Mouse (Mus musculus): ENCODE results near the gene Sugp2. TPM values are rescaled to one million over a fixed set of nuclear protein-coding genes. Genes with fewer than 3 reads are reported as not detected.

Sugp2 gene
- total RNA-seq, 1 experiment from 2014 or later: 39.7 TPM

DNA sequence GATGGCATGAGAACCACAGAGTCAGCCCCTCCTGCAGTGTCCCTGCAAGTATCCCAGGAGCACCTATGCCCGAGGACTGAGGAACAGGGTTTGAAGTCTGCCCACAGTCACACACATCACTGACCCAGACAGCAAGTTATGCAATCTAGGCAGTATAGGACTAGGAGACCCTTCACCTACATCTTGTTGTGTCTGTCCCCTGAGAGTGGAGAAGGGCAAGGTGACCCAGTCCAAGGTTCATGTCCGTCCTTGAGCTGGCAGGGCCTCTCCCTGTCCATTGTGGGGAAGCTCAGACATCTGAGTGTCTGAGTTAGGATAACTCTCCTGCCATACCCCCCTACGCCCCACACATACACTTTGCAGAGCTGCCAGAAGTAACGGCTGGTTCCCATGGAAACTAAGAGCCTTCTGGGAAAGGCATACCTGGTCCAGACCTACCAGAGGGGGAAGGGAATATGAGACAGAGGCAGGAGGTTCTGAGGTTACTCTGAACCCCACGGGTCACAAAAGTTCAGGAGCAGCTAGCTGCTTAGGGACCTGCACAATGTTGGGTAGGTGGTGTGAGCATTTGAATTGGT lies 14.8 kb upstream of the Sugp2 start:
- no peak for ATAC-seq (ENCODE audit: extremely low read depth, insufficient number of reproducible peaks, low FRiP score, poor library complexity, severe bottlenecking)

- ATAC-seq (ENCODE audit: extremely low read depth, insufficient number of reproducible peaks, low FRiP score, poor library complexity, severe bottlenecking): no peak
Observed at GRCm38 (mm10) chr8:70220236-70220840, 13.7 kb upstream of the Sugp2 start.

GRCm38 (mm10) chr8:70220911-70221310 lies 13.1 kb upstream of the Sugp2 start:
- ATAC-seq (ENCODE audit: extremely low read depth, insufficient number of reproducible peaks, low FRiP score, poor library complexity, severe bottlenecking): no peak

GRCm38 (mm10) chr8:70222041-70222440 lies 12.0 kb upstream of the Sugp2 start:
- ATAC-seq (ENCODE audit: extremely low read depth, insufficient number of reproducible peaks, low FRiP score, poor library complexity, severe bottlenecking): no peak

DNA sequence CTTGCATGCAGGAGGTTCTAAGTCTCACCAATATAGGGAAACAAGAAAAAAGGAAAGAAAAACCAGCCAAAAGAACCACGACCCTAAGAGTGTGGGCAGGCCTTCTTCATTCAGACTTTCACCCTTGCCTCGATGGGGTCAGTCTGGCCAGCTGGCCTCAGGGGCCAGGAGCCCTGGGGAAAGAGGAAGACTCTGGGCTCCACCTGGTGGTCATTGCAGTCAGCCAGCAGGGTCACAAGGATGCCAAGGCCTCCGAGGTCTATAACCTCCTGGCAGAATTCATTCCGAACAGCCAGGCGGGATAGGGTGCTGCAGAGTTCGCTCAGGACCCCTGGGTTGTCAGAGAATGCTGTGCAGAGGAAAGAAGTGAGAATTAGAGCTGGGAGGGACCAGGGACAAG lies 10.7 kb upstream of the Sugp2 start:
- no peak for ATAC-seq (ENCODE audit: extremely low read depth, insufficient number of reproducible peaks, low FRiP score, poor library complexity, severe bottlenecking)

GRCm38 (mm10) chr8:70227997-70228396 lies 6.0 kb upstream of the Sugp2 start:
- ATAC-seq (ENCODE audit: extremely low read depth, insufficient number of reproducible peaks, low FRiP score, poor library complexity, severe bottlenecking): no peak

- no peak for ATAC-seq (ENCODE audit: extremely low read depth, insufficient number of reproducible peaks, low FRiP score, poor library complexity, severe bottlenecking)
Observed at GRCm38 (mm10) chr8:70230837-70231236, 3.2 kb upstream of the Sugp2 start.

DNA sequence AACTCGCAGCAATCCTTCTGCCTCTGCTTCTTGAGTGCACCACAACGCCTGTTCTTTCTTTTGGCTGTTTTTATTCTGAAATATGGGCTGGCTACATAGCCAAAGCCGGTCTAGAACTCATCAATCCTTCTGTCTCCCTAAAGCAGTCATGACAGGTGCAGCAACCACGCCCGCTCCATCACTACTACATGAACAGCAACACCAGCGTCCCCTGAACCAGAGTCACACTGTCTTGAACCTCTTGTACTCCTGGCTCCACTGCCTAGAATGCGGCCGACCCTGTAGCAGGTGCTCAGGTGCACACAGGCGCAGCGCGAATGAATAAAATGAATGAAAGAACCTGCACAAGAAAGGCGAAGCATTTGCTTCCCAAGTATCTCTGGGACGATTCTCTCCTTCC lies 420 bp upstream of the Sugp2 start:
- ATAC-seq (ENCODE audit: extremely low read depth, insufficient number of reproducible peaks, low FRiP score, poor library complexity, severe bottlenecking): no peak

DNA sequence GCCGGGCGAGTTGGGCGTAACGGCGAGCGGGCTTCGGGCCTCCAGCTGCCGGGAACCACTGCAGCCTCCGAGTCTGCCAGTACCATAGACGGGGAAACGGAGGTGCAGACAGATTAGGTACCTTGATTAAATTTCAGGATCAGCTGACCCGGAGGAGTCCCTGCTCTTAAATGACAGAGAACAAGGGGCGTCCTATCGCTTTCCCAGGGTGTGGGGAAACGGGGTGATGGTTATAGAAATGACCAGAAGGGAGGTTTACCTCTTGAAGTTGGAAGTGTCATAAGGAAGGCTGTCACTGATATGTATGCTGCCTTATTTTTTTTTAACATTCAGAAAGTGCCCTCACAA lies 729 bp downstream of the Sugp2 start:
- no peak for ATAC-seq (ENCODE audit: extremely low read depth, insufficient number of reproducible peaks, low FRiP score, poor library complexity, severe bottlenecking)

DNA sequence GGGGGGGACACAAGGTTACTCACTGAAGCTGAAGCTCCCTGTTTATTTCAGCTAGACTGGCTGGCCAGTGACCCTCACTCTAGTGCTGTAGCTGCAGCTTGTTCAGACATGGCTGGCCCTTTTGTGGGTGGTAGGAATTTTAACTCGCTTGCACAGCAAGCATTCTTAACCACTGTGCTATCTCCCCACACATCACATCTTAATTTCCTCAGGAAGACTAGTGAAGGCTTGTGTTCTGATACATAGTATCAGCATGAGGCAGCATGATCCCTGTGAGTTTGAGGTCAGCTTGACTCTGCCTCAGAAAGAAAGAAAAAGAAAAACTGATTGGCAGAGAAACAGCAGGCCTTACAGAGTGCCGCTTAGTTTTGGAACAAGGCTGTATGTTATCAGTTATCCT lies 3.8 kb downstream of the Sugp2 start:
- no peak for ATAC-seq (ENCODE audit: extremely low read depth, insufficient number of reproducible peaks, low FRiP score, poor library complexity, severe bottlenecking)

DNA sequence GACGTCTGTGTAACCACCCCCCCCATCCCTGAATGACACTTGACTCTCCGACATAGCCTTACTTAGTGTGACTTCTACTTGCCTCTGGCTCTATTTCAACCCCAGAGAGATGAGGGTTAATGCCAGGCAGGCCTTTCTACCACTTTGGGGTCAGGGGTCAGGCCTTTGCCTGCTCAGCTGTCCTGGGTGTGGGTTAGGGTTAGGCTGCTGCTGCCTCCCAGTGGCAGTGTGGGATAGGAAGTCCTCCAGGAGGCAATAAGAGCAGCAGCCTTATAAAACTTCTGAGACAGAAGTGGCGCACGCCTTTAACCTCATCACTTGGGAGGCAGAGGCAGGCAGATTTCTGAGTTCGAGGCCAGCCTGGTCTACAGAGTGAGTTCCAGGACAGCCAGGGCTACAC lies 6.6 kb downstream of the Sugp2 start:
- no peak for ATAC-seq (ENCODE audit: extremely low read depth, insufficient number of reproducible peaks, low FRiP score, poor library complexity, severe bottlenecking)

- ATAC-seq (ENCODE audit: extremely low read depth, insufficient number of reproducible peaks, low FRiP score, poor library complexity, severe bottlenecking): no peak
Observed at GRCm38 (mm10) chr8:70246622-70247021, 12.6 kb downstream of the Sugp2 start.

- ATAC-seq (ENCODE audit: extremely low read depth, insufficient number of reproducible peaks, low FRiP score, poor library complexity, severe bottlenecking): no peak
Observed at GRCm38 (mm10) chr8:70247841-70248240, 13.8 kb downstream of the Sugp2 start.

DNA sequence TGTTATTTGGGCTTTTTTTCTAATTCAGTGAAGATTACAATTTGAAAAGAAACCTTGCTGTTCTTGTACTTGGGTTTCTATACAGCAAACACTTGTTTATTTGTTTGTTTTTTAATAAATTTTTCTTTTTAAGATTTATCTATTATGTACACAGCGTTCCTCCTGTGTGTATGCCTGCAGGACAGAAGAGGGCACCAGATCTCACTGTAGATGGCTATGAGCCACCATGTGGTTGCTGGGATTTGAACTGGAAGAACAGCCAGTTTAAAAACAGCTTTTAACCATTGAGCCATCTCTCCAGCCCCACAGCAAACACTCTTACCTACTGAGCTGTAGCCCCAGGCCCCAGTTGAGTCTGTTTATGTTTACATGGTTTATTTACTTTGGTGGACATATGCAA lies 20.6 kb downstream of the Sugp2 start:
- no peak for ATAC-seq (ENCODE audit: extremely low read depth, insufficient number of reproducible peaks, low FRiP score, poor library complexity, severe bottlenecking)

- ATAC-seq (ENCODE audit: extremely low read depth, insufficient number of reproducible peaks, low FRiP score, poor library complexity, severe bottlenecking): no peak
Observed at GRCm38 (mm10) chr8:70257456-70257855, 23.4 kb downstream of the Sugp2 start.

DNA sequence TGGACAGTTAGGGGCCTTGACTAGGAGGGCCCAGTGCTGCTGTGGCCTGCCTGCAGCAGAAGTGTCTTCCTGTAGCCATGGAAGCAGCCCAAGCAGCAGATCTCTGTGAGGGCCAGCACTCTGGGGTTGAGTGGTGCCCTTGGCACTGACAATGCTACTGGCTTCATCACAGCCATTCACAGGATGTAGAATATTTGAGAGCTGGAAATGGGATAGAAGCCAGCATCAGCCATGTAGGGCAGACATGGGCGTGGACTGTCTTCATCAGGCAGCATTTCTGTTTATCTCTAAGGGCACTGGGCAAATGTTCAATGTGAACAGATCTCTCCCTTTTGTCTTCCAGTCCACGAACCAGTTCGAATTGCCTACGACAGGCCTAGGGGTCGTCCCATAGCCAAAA lies 24.6 kb downstream of the Sugp2 start:
- no peak for ATAC-seq (ENCODE audit: extremely low read depth, insufficient number of reproducible peaks, low FRiP score, poor library complexity, severe bottlenecking)

DNA sequence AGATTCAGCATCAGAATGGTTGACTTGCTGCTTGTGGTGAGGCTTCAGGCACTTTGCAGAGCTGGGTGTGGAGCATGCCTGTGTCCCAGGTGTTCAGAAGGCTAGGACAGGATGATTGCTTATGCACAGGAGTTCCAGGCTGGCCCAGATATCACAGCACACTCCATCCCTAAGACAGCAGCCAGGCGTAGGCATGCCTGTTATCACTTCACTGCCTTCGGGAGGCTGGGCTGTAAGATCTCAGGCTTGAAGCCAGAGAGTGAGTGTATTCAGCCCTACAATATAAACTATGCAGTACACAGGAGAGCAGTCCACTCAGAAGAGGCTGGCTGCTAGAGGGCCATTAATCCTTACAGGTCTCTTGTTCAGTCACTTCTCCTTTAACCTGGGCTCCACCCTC lies 25.0 kb downstream of the Sugp2 start:
- ATAC-seq (ENCODE audit: extremely low read depth, insufficient number of reproducible peaks, low FRiP score, poor library complexity, severe bottlenecking): no peak

GRCm38 (mm10) chr8:70267674-70268073 lies 33.6 kb downstream of the Sugp2 start:
- no peak for ATAC-seq (ENCODE audit: extremely low read depth, insufficient number of reproducible peaks, low FRiP score, poor library complexity, severe bottlenecking)

- ATAC-seq (ENCODE audit: extremely low read depth, insufficient number of reproducible peaks, low FRiP score, poor library complexity, severe bottlenecking): no peak
Observed at GRCm38 (mm10) chr8:70268311-70268710, 34.3 kb downstream of the Sugp2 start.

DNA sequence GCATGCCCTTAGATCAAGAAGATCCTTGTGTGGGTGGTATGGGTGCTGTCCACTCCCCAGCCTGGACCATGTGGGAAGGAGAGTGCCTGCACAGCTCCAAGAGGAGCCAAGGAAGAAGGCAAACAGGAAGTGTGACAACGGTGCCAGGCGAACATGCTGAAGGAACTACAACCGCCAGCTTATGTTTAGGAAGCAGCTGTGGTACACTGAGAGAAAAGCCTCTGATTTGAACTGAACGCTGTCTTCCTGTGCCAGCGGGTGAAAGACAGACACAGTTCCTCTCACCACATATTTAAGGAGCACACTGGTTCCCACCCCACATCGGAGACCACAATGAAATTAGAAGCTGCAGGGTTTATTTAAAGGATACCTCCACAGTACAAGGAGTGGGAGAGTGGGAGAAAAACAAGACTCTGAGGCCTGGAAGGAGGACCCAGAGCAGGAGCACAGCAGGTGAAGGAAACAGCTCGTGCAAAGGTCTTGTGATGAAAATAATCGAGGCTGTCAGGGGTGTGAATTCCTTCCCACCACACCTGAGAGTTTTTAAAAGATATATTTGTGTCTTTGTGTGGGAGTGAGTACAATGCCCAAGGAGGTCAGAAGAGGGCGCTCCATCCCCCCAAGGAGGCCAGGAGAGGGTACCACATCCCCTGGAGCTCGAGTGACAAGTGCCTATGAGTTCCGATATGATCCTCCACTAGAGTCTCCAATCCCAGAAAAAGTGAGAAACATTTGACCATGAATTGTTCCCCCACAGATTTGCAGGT lies 35.0 kb downstream of the Sugp2 start:
- ATAC-seq (ENCODE audit: extremely low read depth, insufficient number of reproducible peaks, low FRiP score, poor library complexity, severe bottlenecking): no peak

- ATAC-seq (ENCODE audit: extremely low read depth, insufficient number of reproducible peaks, low FRiP score, poor library complexity, severe bottlenecking): no peak
Observed at GRCm38 (mm10) chr8:70272949-70273348, 38.9 kb downstream of the Sugp2 start.

Data from neutrophil, adult 5-6 weeks (primary cell).